Mouse (Mus musculus) gastrocnemius, adult 2 months (tissue): Measurements from ENCODE around the gene Ror2. TPM values are rescaled to one million over a fixed set of nuclear protein-coding genes. Genes with fewer than 3 reads are reported as not detected.

Source experiments
- DNase-seq: peaks from one replicate; pipeline ENCODE4 v3.0.0; 2022
- H3K27ac ChIP-seq: fragments of 200-600 bp; 2 replicates; pipeline ENCODE4 v1.8.1; 2022; ENCODE audit warnings: mild to moderate bottlenecking
- H3K4me3 ChIP-seq: fragments of 200-600 bp; 2 replicates; pipeline ENCODE4 v1.8.1; 2022; ENCODE audit warnings: mild to moderate bottlenecking, moderate library complexity
- CTCF ChIP-seq: fragments of 200-600 bp; IDR thresholded peaks from 2 replicates; pipeline ENCODE4 v1.8.1; 2022; ENCODE audit warnings: antibody characterized with exemption, mild to moderate bottlenecking, moderate library complexity
- intact Hi-C: fragments of 180-260 bp; cut with DNase I; formaldehyde crosslinking; loops from one replicate; pipeline ENCODE4 v1.15.1; 2025
- total RNA-seq, 2 experiments: library from RNA; stranded (reverse); gene quantifications; 2 replicates each; pipeline ENCODE4 v1.2.3; 2021

Gene Ror2
- total RNA-seq, 2 experiments from 2014 or later, result 0.20 to 0.84 TPM

GRCm38 (mm10) chr13:53236434-53237401 is 49.2 kb downstream of the Ror2 start:
- DNase-seq, result peak; percentile 50
- Histone ChIP-seq H3K27ac (no peak overlapping the region), H3K4me3 (no peak overlapping the region)
- intact Hi-C loops, result no loop called here
- TF ChIP-seq CTCF, result no peak

GRCm38 (mm10) chr13:53235953-53236352 is 50.0 kb downstream of the Ror2 start:
- no peak overlapping the region for H3K27ac ChIP-seq
- TF ChIP-seq CTCF, result no peak
- DNase-seq, result no peak
- H3K4me3 ChIP-seq, result no peak overlapping the region
- intact Hi-C loops, result no loop called here

- no peak overlapping the region for H3K4me3 ChIP-seq
- no peak for DNase-seq
- no peak for TF ChIP-seq CTCF
- no peak overlapping the region for H3K27ac ChIP-seq
- intact Hi-C loops, result no loop called here
These were observed 51.1 kb downstream of the Ror2 start for GRCm38 (mm10) chr13:53234844-53235243.

- TF ChIP-seq CTCF, result no peak
- no peak overlapping the region for H3K4me3 ChIP-seq
- intact Hi-C loops, result no loop called here
- H3K27ac ChIP-seq, result no peak overlapping the region
- no peak for DNase-seq
These were observed 51.8 kb downstream of the Ror2 start for GRCm38 (mm10) chr13:53233826-53234786.

GRCm38 (mm10) chr13:53233381-53233780 is 52.5 kb downstream of the Ror2 start:
- no peak overlapping the region for H3K27ac ChIP-seq
- no peak for TF ChIP-seq CTCF
- peak; percentile 62 for DNase-seq

GRCm38 (mm10) chr13:53232419-53232818 is 53.5 kb downstream of the Ror2 start:
- no peak overlapping the region for H3K27ac ChIP-seq
- H3K4me3 ChIP-seq, result no peak overlapping the region
- no peak for DNase-seq
- intact Hi-C loops, result no loop called here
- TF ChIP-seq CTCF, result no peak

More at GRCm38 (mm10) chr13:53233381-53233780, 52.5 kb downstream of the Ror2 start:
- no peak overlapping the region for H3K4me3 ChIP-seq
- intact Hi-C loops, result no loop called here

GRCm38 (mm10) chr13:53230446-53231161 is 55.3 kb downstream of the Ror2 start:
- TF ChIP-seq CTCF, result no peak
- H3K27ac ChIP-seq, result no peak overlapping the region
- peak; percentile 66 for DNase-seq
- intact Hi-C loops, result no loop called here
- H3K4me3 ChIP-seq, result no peak overlapping the region

- H3K27ac ChIP-seq, result no peak overlapping the region
- intact Hi-C loops, result no loop called here
- TF ChIP-seq CTCF, result no peak
- DNase-seq, result no peak
- H3K4me3 ChIP-seq, result no peak overlapping the region
These were observed 58.9 kb downstream of the Ror2 start for GRCm38 (mm10) chr13:53227019-53227418.

GRCm38 (mm10) chr13:53226461-53226860 is 59.5 kb downstream of the Ror2 start:
- intact Hi-C loops, result no loop called here
- TF ChIP-seq CTCF, result no peak
- no peak for DNase-seq
- Histone ChIP-seq H3K4me3 (no peak overlapping the region), H3K27ac (no peak overlapping the region)

GRCm38 (mm10) chr13:53225925-53226324 is 60.0 kb downstream of the Ror2 start:
- Histone ChIP-seq H3K4me3 (no peak overlapping the region), H3K27ac (no peak overlapping the region)
- no peak for DNase-seq
- no peak for TF ChIP-seq CTCF
- intact Hi-C loops, result no loop called here

GRCm38 (mm10) chr13:53221176-53221575 is 64.7 kb downstream of the Ror2 start:
- Histone ChIP-seq H3K4me3 (no peak overlapping the region), H3K27ac (no peak overlapping the region)
- intact Hi-C loops, result no loop called here
- TF ChIP-seq CTCF, result no peak
- DNase-seq, result no peak

GRCm38 (mm10) chr13:53219889-53220288 is 66.0 kb downstream of the Ror2 start:
- no peak for DNase-seq
- TF ChIP-seq CTCF, result no peak
- Histone ChIP-seq H3K27ac (no peak overlapping the region), H3K4me3 (no peak overlapping the region)
- intact Hi-C loops, result no loop called here
